Mouse (Mus musculus) stomach, postnatal 0 days (tissue): ENCODE results near the gene S100a4.

Experiments
- CTCF ChIP-seq: IDR thresholded peaks from 2 replicates; pipeline ENCODE4 v1.5.1; 2016; ENCODE audit warnings: antibody characterized with exemption, low read depth, mild to moderate bottlenecking, moderate library complexity
- EP300 ChIP-seq: optimal IDR thresholded peaks from 2 replicates; pipeline ENCODE3; 2016; ENCODE audit warnings: antibody characterized with exemption

DNA sequence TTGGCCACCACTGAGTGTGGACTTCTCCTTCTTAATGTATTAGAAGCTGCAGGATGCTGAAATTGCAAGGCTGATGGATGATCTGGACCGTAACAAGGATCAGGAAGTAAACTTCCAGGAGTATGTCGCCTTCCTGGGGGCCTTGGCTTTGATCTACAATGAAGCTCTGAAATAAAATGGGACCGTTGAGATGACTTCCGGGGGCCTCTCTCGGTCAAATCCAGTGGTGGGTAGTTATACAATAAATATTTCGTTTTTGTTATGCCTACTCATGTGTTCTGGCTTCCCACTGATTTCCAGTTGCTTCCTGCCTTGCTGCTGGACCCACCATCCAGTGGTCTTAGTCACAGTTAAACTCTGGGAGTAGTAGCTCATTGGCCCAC, 10.6 kb downstream of the S100a4 start:
- TF ChIP-seq CTCF: no peak
- TF ChIP-seq EP300: no peak
